Mouse (Mus musculus) megakaryocyte, embryonic 14.5 days (primary cell): Measurements from ENCODE around the gene Gcnt3. TPM values are rescaled to one million over a fixed set of nuclear protein-coding genes. Genes with fewer than 3 reads are reported as not detected.

Experiments
- H3K27me3 ChIP-seq: replicated peaks from 2 replicates; pipeline ENCODE3; 2012; ENCODE audit warnings: inconsistent platforms
- H3K36me3 ChIP-seq: replicated peaks from 2 replicates; pipeline ENCODE3; 2012; ENCODE audit warnings: low read length, inconsistent platforms, mixed read lengths
- H3K4me1 ChIP-seq: 2 replicates; pipeline ENCODE4 v1.6.1; 2012; ENCODE audit warnings: inconsistent platforms
- H3K4me3 ChIP-seq: replicated peaks from 2 replicates; pipeline ENCODE3; 2012; ENCODE audit warnings: moderate library complexity, mild to moderate bottlenecking, inconsistent platforms
- H3K9me3 ChIP-seq: 2 replicates; pipeline ENCODE4 v1.6.1; 2012; ENCODE audit warnings: inconsistent platforms
- FLI1 ChIP-seq: IDR thresholded peaks from 2 replicates; pipeline ENCODE4 v1.6.1; 2012; ENCODE audit warnings: low read length, inconsistent platforms, mixed read lengths
- GATA1 ChIP-seq: IDR thresholded peaks from 3 replicates; pipeline ENCODE4 v1.6.1; 2012; ENCODE audit warnings: mixed read lengths, low read length, inconsistent platforms, borderline replicate concordance
- polyA plus RNA-seq: library from polyadenylated mRNA; stranded (reverse); fragments of >175 nt; gene quantifications from 2 replicates; pipeline ENCODE4 v1.2.3, GENCODE M21; 2012; ENCODE audit warnings: low replicate concordance; ENCODE audit not compliant: insufficient read depth

The Gcnt3 gene
- polyA plus RNA-seq, 1 experiment, result not detected

DNA sequence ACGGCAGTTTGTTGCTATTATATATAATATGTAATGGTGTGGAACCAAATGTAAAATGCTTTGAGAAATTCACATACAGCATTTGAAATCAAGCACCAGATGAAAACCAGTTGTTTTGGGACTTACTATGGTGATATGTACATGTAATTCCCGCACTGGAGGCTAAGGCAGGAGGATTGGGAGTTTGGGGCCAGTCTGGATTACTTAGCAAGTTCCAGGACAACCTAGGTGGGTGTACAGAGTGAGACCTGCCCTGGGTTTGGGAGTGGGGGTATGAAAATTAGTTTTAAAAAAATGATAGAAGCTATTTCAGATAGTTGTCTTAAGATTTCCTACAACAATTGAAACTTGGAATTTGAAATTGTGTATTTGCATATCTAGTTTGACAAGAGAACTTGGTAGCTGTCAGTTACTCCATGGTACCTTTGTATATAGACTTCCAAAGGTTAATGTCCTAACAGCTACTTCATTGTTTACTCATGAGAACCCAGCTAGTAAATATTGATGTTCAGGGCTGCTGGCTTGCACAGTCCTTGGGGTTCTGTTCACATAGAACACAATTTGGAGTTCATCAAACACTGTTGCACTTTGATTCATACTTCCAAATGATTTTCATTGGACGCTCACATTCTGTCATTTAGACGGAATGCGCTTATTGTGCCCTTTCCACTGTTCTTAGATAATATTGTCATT lies 27.0 kb downstream of the Gcnt3 start:
- Histone ChIP-seq H3K27me3 (no peaks in the 10 kb centered on the region), H3K9me3 (no peaks in the 10 kb centered on the region), H3K36me3 (peaks cover 47% of the 10 kb centered on the region), H3K4me1 (peaks cover 84% of the 10 kb centered on the region), H3K4me3 (no peak overlapping the region)
- TF ChIP-seq FLI1 (no peak), GATA1 (no peak)

- no peaks in the 10 kb centered on the region for H3K27me3 ChIP-seq
- H3K4me1 ChIP-seq, result peaks cover 84% of the 10 kb centered on the region
- no peaks in the 10 kb centered on the region for H3K9me3 ChIP-seq
- peak; percentile 78; the same call in 1 of the 3 replicates for TF ChIP-seq GATA1
- TF ChIP-seq FLI1, result peak; percentile 57; the same call in 1 of the 2 replicates
- peak overlapping the region; percentile 83 for H3K4me3 ChIP-seq
- H3K36me3 ChIP-seq, result peaks cover 53% of the 10 kb centered on the region
Measured at GRCm38 (mm10) chr9:70009754-70010304, 28.1 kb downstream of the Gcnt3 start.

DNA sequence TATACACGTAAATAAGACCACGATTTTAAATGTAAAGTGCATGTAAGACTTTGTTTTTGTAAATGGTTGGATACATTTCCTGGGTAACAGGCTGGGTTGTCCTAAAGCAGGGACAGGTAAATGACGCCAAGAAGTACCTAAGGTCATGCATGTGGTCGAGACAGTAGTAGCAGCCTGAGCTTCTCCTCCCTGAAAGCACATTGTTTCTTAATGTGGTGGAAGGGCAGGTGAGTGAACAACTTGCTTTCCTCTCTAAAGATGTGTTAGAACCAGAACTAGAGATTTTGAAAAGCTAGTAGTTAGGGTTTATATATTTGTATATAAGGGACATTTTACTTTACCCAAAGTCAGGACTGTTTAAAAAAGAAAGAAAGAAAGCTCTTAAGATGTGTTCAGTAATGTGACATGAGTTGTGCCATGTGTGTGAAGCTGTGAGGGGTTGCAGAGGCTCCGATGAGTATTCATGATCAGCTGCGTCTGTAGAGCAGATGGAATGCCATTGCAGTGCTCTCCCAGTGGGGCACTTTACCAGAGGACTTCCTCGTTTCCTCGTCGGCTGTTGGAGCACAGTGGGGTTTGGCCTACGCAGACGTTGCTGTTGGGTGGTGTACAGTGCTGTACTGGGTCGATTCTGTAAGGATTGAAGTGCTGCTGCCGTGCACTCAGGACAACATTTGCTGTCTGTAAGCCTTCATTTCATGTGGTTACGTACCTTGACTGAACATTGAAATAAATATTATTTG lies 30.2 kb downstream of the Gcnt3 start:
- Histone ChIP-seq H3K4me1 (peaks cover 69% of the 10 kb centered on the region), H3K4me3 (no peak overlapping the region), H3K27me3 (no peaks in the 10 kb centered on the region), H3K9me3 (no peaks in the 10 kb centered on the region), H3K36me3 (peaks cover 75% of the 10 kb centered on the region)
- TF ChIP-seq FLI1 (no peak), GATA1 (no peak)

GRCm38 (mm10) chr9:70006984-70007383 lies 30.9 kb downstream of the Gcnt3 start:
- Histone ChIP-seq H3K9me3 (no peaks in the 10 kb centered on the region), H3K36me3 (peaks cover 82% of the 10 kb centered on the region), H3K27me3 (no peaks in the 10 kb centered on the region), H3K4me1 (peaks cover 68% of the 10 kb centered on the region), H3K4me3 (no peak overlapping the region)
- TF ChIP-seq GATA1 (no peak), FLI1 (no peak)

GRCm38 (mm10) chr9:70003516-70003915 lies 34.4 kb downstream of the Gcnt3 start:
- H3K36me3 ChIP-seq, result peaks cover 94% of the 10 kb centered on the region
- peaks cover 3% of the 10 kb centered on the region; the same call in 1 of the 2 replicates for H3K9me3 ChIP-seq
- peaks cover 35% of the 10 kb centered on the region for H3K4me1 ChIP-seq
- no peaks in the 10 kb centered on the region for H3K27me3 ChIP-seq
- TF ChIP-seq FLI1, result no peak
- no peak for TF ChIP-seq GATA1
- H3K4me3 ChIP-seq, result no peak overlapping the region

- TF ChIP-seq GATA1 (no peak), FLI1 (no peak)
- Histone ChIP-seq H3K4me1 (peaks cover 17% of the 10 kb centered on the region), H3K9me3 (peaks cover 3% of the 10 kb centered on the region; the same call in 1 of the 2 replicates), H3K4me3 (no peak overlapping the region), H3K36me3 (peaks cover 99% of the 10 kb centered on the region), H3K27me3 (no peaks in the 10 kb centered on the region)
Measured at GRCm38 (mm10) chr9:69999318-69999717, 38.6 kb downstream of the Gcnt3 start.

- Histone ChIP-seq H3K9me3 (peaks cover 3% of the 10 kb centered on the region; the same call in 1 of the 2 replicates), H3K36me3 (peaks cover 65% of the 10 kb centered on the region), H3K4me1 (peaks cover 53% of the 10 kb centered on the region), H3K27me3 (no peaks in the 10 kb centered on the region), H3K4me3 (no peak overlapping the region)
- TF ChIP-seq FLI1, result no peak
- no peak for TF ChIP-seq GATA1
Measured at GRCm38 (mm10) chr9:69994547-69994946, 43.3 kb downstream of the Gcnt3 start.

- Histone ChIP-seq H3K4me3 (no peak overlapping the region), H3K4me1 (peaks cover 60% of the 10 kb centered on the region), H3K9me3 (no peaks in the 10 kb centered on the region), H3K36me3 (peaks cover 55% of the 10 kb centered on the region), H3K27me3 (no peaks in the 10 kb centered on the region)
- TF ChIP-seq GATA1 (no peak), FLI1 (no peak)
Measured at GRCm38 (mm10) chr9:69993479-69993878, 44.4 kb downstream of the Gcnt3 start.

- Histone ChIP-seq H3K27me3 (no peaks in the 10 kb centered on the region), H3K4me3 (peak overlapping the region; percentile 81), H3K9me3 (no peaks in the 10 kb centered on the region), H3K4me1 (peaks cover 60% of the 10 kb centered on the region), H3K36me3 (peaks cover 48% of the 10 kb centered on the region)
- TF ChIP-seq FLI1, result no peak
- TF ChIP-seq GATA1, result no peak
Measured at GRCm38 (mm10) chr9:69992841-69993277, 45.0 kb downstream of the Gcnt3 start.
